ENCODE assay signal across 9 mouse cellular contexts in genomic region chr11:106967630-106968029, GRCm38 (mm10). TPM values are rescaled to one million over a fixed set of nuclear protein-coding genes. Genes with fewer than 3 reads are reported as not detected.
DNase-seq lines count a peak whose midpoint lies in the region; ATAC-seq lines count a peak whose summit lies in the region.
"Had no signal": no experiment of that assay in that cellular context is flagged by ENCODE, and none has a peak within 500 bp of the region (broad histone marks: within the 10 kb centered on the region; RNA-seq: fewer than 3 reads in every experiment).

No protein-coding gene starts in this region.

- no peaks in the 10 kb centered on the region for H3K36me3 ChIP-seq in liver, embryonic 16.5 days (ENCODE audit: control insufficient read depth, insufficient read depth)
- H3K36me3 ChIP-seq: limb, embryonic 15.5 days had no signal

- no peak overlapping the region for H3K4me3 ChIP-seq in liver, embryonic 16.5 days (ENCODE audit: low read depth, low read length)
- H3K4me3 ChIP-seq: limb, embryonic 15.5 days had no signal

- H3K9ac ChIP-seq in liver, embryonic 16.5 days (ENCODE audit: low read depth, low read length), result no peak overlapping the region
- H3K9ac ChIP-seq: limb, embryonic 15.5 days had no signal

- peak; percentile 41; the same call in 1 of the 2 replicates for ATAC-seq in liver, embryonic 16.5 days (ENCODE audit: low read depth)

- H3K9me3 ChIP-seq in liver, embryonic 16.5 days (replicated peaks; ENCODE audit: control insufficient read depth, low read length), result no peaks in the 10 kb centered on the region
- H3K9me3 ChIP-seq: limb, embryonic 15.5 days had no signal

- H3K27ac ChIP-seq in liver, embryonic 16.5 days (ENCODE audit: low read length), result no peak overlapping the region
- H3K27ac ChIP-seq: limb, embryonic 15.5 days had no signal

- no peaks in the 10 kb centered on the region for H3K4me1 ChIP-seq in liver, embryonic 16.5 days (ENCODE audit: control insufficient read depth, low read depth, low read length)

- intact Hi-C loops in heart, postnatal 36 days (cut with DNase I), result no loop called here
- intact Hi-C loops in left cerebral cortex, postnatal 25 days (cut with DNase I), result no loop called here

- no peaks in the 10 kb centered on the region for H3K27me3 ChIP-seq in liver, embryonic 16.5 days (ENCODE audit: control insufficient read depth, insufficient read depth, low read depth, low read length)
- H3K27me3 ChIP-seq: limb, embryonic 15.5 days had no signal

- WGBS in liver, embryonic 16.5 days (ENCODE audit: insufficient replicate concordance), result 44% methylated on average over 10 of the region's 10 CpGs

- no peak overlapping the region for H3K4me2 ChIP-seq in liver, embryonic 16.5 days (ENCODE audit: low read depth, low read length)
- H3K4me2 ChIP-seq: limb, embryonic 15.5 days had no signal

- peak; percentile 64 for DNase-seq in adipocyte (ENCODE audit: low spot score)
- peak; percentile 29 for DNase-seq in gastrocnemius, postnatal 10 days
- peak; percentile 62 to 66 for DNase-seq in heart, postnatal 36 days
- no peak for DNase-seq in left cerebral cortex, postnatal 25 days (ENCODE audit: low spot score in 2 of 2)
- no peak for DNase-seq in layer of hippocampus, postnatal 36 days
- no peak for DNase-seq in testis, postnatal 14 days (ENCODE audit: low spot score)
- DNase-seq in embryo, embryonic 11 days, result no peak

RNA-seq across cellular contexts. Expression of gene Kpna2, which starts 31.7 kb away (rescaled TPM):
- 10 to 100 TPM; 24.1 to 27.6 TPM for total RNA-seq in gastrocnemius, postnatal 10 days (2021)
- 10 to 100 TPM; 60.8 to 67.1 TPM for total RNA-seq in heart, postnatal 36 days (2021)
- polyA plus RNA-seq in liver, embryonic 16.5 days (2015; fragmentation: Nextera tagmentation; extraction: Ambion mirVana), result 216 and 237 TPM in 2 replicates
- total RNA-seq in left cerebral cortex, postnatal 25 days (2021), result 10 to 100 TPM; 23.7 to 29.3 TPM
- 10 to 100 TPM; 21.5 to 25.2 TPM for total RNA-seq in layer of hippocampus, postnatal 36 days (2021)

RNA-seq across cellular contexts. Expression of gene Smurf2, which starts 47.1 kb away (rescaled TPM):
- 10 to 100 TPM; 22.3 to 26.6 TPM for total RNA-seq in gastrocnemius, postnatal 10 days (2021)
- total RNA-seq in heart, postnatal 36 days (2021), result 10 to 100 TPM; 35.9 to 38.9 TPM
- 3.3 and 3.4 TPM in 2 replicates for polyA plus RNA-seq in liver, embryonic 16.5 days (2015; fragmentation: Nextera tagmentation; extraction: Ambion mirVana)
- 10 to 100 TPM; 27.1 to 30.6 TPM for total RNA-seq in left cerebral cortex, postnatal 25 days (2021)
- 10 to 100 TPM; 30.4 to 33.4 TPM for total RNA-seq in layer of hippocampus, postnatal 36 days (2021)

RNA-seq across cellular contexts. Expression of gene 1810010H24Rik, which starts 57.9 kb away (rescaled TPM):
- 1 to 10 TPM; 2.5 to 3.0 TPM for total RNA-seq in gastrocnemius, postnatal 10 days (2021)
- 1 to 10 TPM; 2.0 to 2.3 TPM for total RNA-seq in heart, postnatal 36 days (2021)
- polyA plus RNA-seq in liver, embryonic 16.5 days (2015; fragmentation: Nextera tagmentation; extraction: Ambion mirVana), result 2.2 TPM in 2 replicates
- 1 to 10 TPM; 2.9 to 4.6 TPM for total RNA-seq in left cerebral cortex, postnatal 25 days (2021)
- total RNA-seq in layer of hippocampus, postnatal 36 days (2021), result 1 to 10 TPM; 2.6 to 3.4 TPM

Comparison
In these comparisons a context has a peak if more than half of its experiments do, and no peak if none do; other contexts are left out.
1. DNase-seq: peak in adipocyte (single experiment), gastrocnemius, postnatal 10 days (single experiment) and heart, postnatal 36 days (2 of 2); none in left cerebral cortex, postnatal 25 days (0 of 2), layer of hippocampus, postnatal 36 days (0 of 2), testis, postnatal 14 days (single experiment) and embryo, embryonic 11 days (single experiment).